Mouse (Mus musculus) liver, embryonic 14.5 days (tissue): ENCODE data around the gene Plxnb2. TPM values are rescaled to one million over a fixed set of nuclear protein-coding genes. Genes with fewer than 3 reads are reported as not detected.

Experiments
- ATAC-seq: fragments of 200-750 bp; cut with Nextera tagmentation; 2 replicates; pipeline ENCODE4 v1.8.0; 2017; ENCODE audit warnings: moderate number of reproducible peaks, mild to moderate bottlenecking, moderate library complexity; ENCODE audit not compliant: insufficient read depth
- DNase-seq, 3 experiments: peaks; one replicate each; pipeline ENCODE4 v3.0.0-alpha.2; 2012 to 2013; ENCODE audit warnings: low read depth in 3 of 3, low spot score in 3 of 3
- H3K27ac ChIP-seq: fragments of 300-500 bp; sonication (generic); 2 replicates; pipeline ENCODE4 v1.5.1; 2014; ENCODE audit warnings: moderate library complexity, mild to moderate bottlenecking, control low read depth, inconsistent platforms
- H3K27me3 ChIP-seq: fragments of 300-500 bp; sonication (generic); 2 replicates; pipeline ENCODE4 v1.6.1; 2014; ENCODE audit warnings: mild to moderate bottlenecking, low read length, moderate library complexity; ENCODE audit not compliant: control insufficient read depth, insufficient read depth
- H3K36me3 ChIP-seq: fragments of 300-500 bp; sonication (generic); replicated peaks from 2 replicates; pipeline ENCODE4 v1.6.1; 2014; ENCODE audit warnings: low read depth; ENCODE audit not compliant: control insufficient read depth, insufficient read depth
- H3K4me1 ChIP-seq, 2 experiments: fragments of 200-500 bp in 1 of 2; fragments of 300-500 bp in 1 of 2; sonication (generic) in 1 of 2; replicated peaks; 2 replicates each; pipeline ENCODE4 v1.6.1; 2012 to 2014; ENCODE audit warnings: antibody characterized with exemption in 1 of 2, inconsistent platforms in 1 of 2, low read length in 1 of 2; ENCODE audit not compliant: control insufficient read depth in 2 of 2, insufficient read depth in 2 of 2
- H3K4me2 ChIP-seq: fragments of 300-500 bp; sonication (generic); 2 replicates; pipeline ENCODE4 v1.6.1; 2014; ENCODE audit warnings: low read depth, mild to moderate bottlenecking, control low read depth, moderate library complexity
- H3K4me3 ChIP-seq, 2 experiments: fragments of 200-500 bp in 1 of 2; fragments of 300-500 bp in 1 of 2; sonication (generic) in 1 of 2; 2 replicates each; pipeline ENCODE4 v1.5.1; 2012 to 2014; ENCODE audit warnings: low read depth in 2 of 2, low read length in 2 of 2, mild to moderate bottlenecking in 2 of 2, control low read depth in 1 of 2, inconsistent platforms in 1 of 2, moderate library complexity in 1 of 2; ENCODE audit not compliant: insufficient read depth in 1 of 2
- H3K9ac ChIP-seq: fragments of 300-500 bp; sonication (generic); replicated peaks from 2 replicates; pipeline ENCODE4 v1.6.1; 2014; ENCODE audit warnings: mild to moderate bottlenecking, control low read depth, moderate library complexity
- H3K9me3 ChIP-seq: fragments of 300-500 bp; sonication (generic); 2 replicates; pipeline ENCODE4 v1.6.1; 2016; ENCODE audit warnings: low read length, mixed read lengths; ENCODE audit not compliant: control insufficient read depth
- CTCF ChIP-seq: IDR thresholded peaks from 2 replicates; pipeline ENCODE4 v1.5.1; 2016; ENCODE audit warnings: antibody characterized with exemption, low read depth, control low read depth
- EP300 ChIP-seq: IDR thresholded peaks from 2 replicates; pipeline ENCODE4 v1.6.1; 2016; ENCODE audit warnings: antibody characterized with exemption, low read depth
- WGBS: fragments of 180-500 bp; shearing (Covaris S2); extraction: QIAGEN DNeasy Blood & Tissue Kit; methylation state at CpG from one replicate; pipeline ENCODE4 v1.1.7; 2014; ENCODE audit not compliant: insufficient replicate concordance; 5-methylcytosine and 5-hydroxymethylcytosine counted together
- microRNA-seq: library from miRNA; unstranded; fragments of <30 nt; microRNA quantifications from one replicate; pipeline ENCODE4, GENCODE M21; 2016
- polyA plus RNA-seq, 2 experiments: library from polyadenylated mRNA; depleted of rRNA in 1 of 2; stranded (reverse) in 1 of 2; unstranded in 1 of 2; fragments of >200 nt; fragmentation: Nextera tagmentation in 1 of 2; extraction: Ambion mirVana in 1 of 2; gene quantifications; 2 replicates each; pipeline versions ENCODE4 v1.2.1 to v1.2.3; 2012 to 2014

Gene Plxnb2
- polyA plus RNA-seq, 2 experiments, result 16.4 to 23.7 TPM

GRCm38 (mm10) chr15:89106073-89106472 is 74.5 kb downstream of the Plxnb2 start:
- Histone ChIP-seq H3K4me2 (no peak overlapping the region), H3K27me3 (no peaks in the 10 kb centered on the region), H3K9ac (no peak overlapping the region), H3K4me3 (no peak overlapping the region), H3K9me3 (no peaks in the 10 kb centered on the region), H3K36me3 (peaks cover 58% of the 10 kb centered on the region), H3K4me1 (no peaks in the 10 kb centered on the region), H3K27ac (no peak overlapping the region)
- TF ChIP-seq EP300 (no peak), CTCF (no peak)
- DNase-seq (no peak), ATAC-seq (no peak)
- WGBS, result 87% methylated on average over 13 of the region's 13 CpGs

Small RNA genes within 50 kb of the gene (microRNA-seq; reads per million reads assigned to microRNA genes)
- gene Mir6958 (2.1 reads per million), gene Mir7118 (not detected)

Other genes starting within 250 kb of the Plxnb2 start
- gene Ttll8, start 226.4 kb downstream of the Plxnb2 start, polyA plus RNA-seq (2012; rRNA removed), result not detected in 2 replicates
- not detected in 2 replicates for gene Ttll8, start 226.4 kb downstream of the Plxnb2 start, polyA plus RNA-seq (2014; fragmentation: Nextera tagmentation; extraction: Ambion mirVana)
- 0.02 TPM in 1 of 2 replicates, not detected in the other for gene Mlc1, start 201.8 kb downstream of the Plxnb2 start, polyA plus RNA-seq (2012; rRNA removed)
- gene Mlc1, start 201.8 kb downstream of the Plxnb2 start, polyA plus RNA-seq (2014; fragmentation: Nextera tagmentation; extraction: Ambion mirVana), result 0.13 TPM in 1 of 2 replicates, not detected in the other
- gene Mov10l1, start 197.9 kb downstream of the Plxnb2 start, polyA plus RNA-seq (2012; rRNA removed), result not detected in 2 replicates
- gene Mov10l1, start 197.9 kb downstream of the Plxnb2 start, polyA plus RNA-seq (2014; fragmentation: Nextera tagmentation; extraction: Ambion mirVana), result not detected in 2 replicates
- 0.01 TPM in 2 replicates for gene Panx2, start 121.1 kb downstream of the Plxnb2 start, polyA plus RNA-seq (2012; rRNA removed)
- not detected in 2 replicates for gene Panx2, start 121.1 kb downstream of the Plxnb2 start, polyA plus RNA-seq (2014; fragmentation: Nextera tagmentation; extraction: Ambion mirVana)
- 8.3 and 8.4 TPM in 2 replicates for gene Trabd, start 105.7 kb downstream of the Plxnb2 start, polyA plus RNA-seq (2012; rRNA removed)
- 13.0 and 13.7 TPM in 2 replicates for gene Trabd, start 105.7 kb downstream of the Plxnb2 start, polyA plus RNA-seq (2014; fragmentation: Nextera tagmentation; extraction: Ambion mirVana)
- gene Selenoo, start 91.7 kb downstream of the Plxnb2 start, polyA plus RNA-seq (2012; rRNA removed), result 8.9 TPM in 2 replicates
- gene Selenoo, start 91.7 kb downstream of the Plxnb2 start, polyA plus RNA-seq (2014; fragmentation: Nextera tagmentation; extraction: Ambion mirVana), result 7.4 and 9.0 TPM in 2 replicates
- 12.0 and 13.6 TPM in 2 replicates for gene Tubgcp6, start 57.7 kb downstream of the Plxnb2 start, polyA plus RNA-seq (2012; rRNA removed)
- gene Tubgcp6, start 57.7 kb downstream of the Plxnb2 start, polyA plus RNA-seq (2014; fragmentation: Nextera tagmentation; extraction: Ambion mirVana), result 6.3 and 7.7 TPM in 2 replicates
- gene Hdac10, start 52.1 kb downstream of the Plxnb2 start, polyA plus RNA-seq (2012; rRNA removed), result 8.1 and 8.5 TPM in 2 replicates
- 5.3 and 6.3 TPM in 2 replicates for gene Hdac10, start 52.1 kb downstream of the Plxnb2 start, polyA plus RNA-seq (2014; fragmentation: Nextera tagmentation; extraction: Ambion mirVana)
- gene Mapk12, start 40.1 kb downstream of the Plxnb2 start, polyA plus RNA-seq (2012; rRNA removed), result 1.7 and 1.8 TPM in 2 replicates
- 1.1 TPM in 2 replicates for gene Mapk12, start 40.1 kb downstream of the Plxnb2 start, polyA plus RNA-seq (2014; fragmentation: Nextera tagmentation; extraction: Ambion mirVana)
- gene Mapk11, start 31.2 kb downstream of the Plxnb2 start, polyA plus RNA-seq (2012; rRNA removed), result 0.84 TPM in 2 replicates
- 0.49 and 0.83 TPM in 2 replicates for gene Mapk11, start 31.2 kb downstream of the Plxnb2 start, polyA plus RNA-seq (2014; fragmentation: Nextera tagmentation; extraction: Ambion mirVana)
- gene Dennd6b, start 15.7 kb upstream of the Plxnb2 start, polyA plus RNA-seq (2012; rRNA removed), result 4.5 TPM in 2 replicates
- gene Dennd6b, start 15.7 kb upstream of the Plxnb2 start, polyA plus RNA-seq (2014; fragmentation: Nextera tagmentation; extraction: Ambion mirVana), result 1.6 and 2.4 TPM in 2 replicates
- 11.6 and 15.3 TPM in 2 replicates for gene Ppp6r2, start 30.8 kb upstream of the Plxnb2 start, polyA plus RNA-seq (2012; rRNA removed)
- 17.7 and 19.5 TPM in 2 replicates for gene Ppp6r2, start 30.8 kb upstream of the Plxnb2 start, polyA plus RNA-seq (2014; fragmentation: Nextera tagmentation; extraction: Ambion mirVana)
- gene Sbf1, start 134.5 kb upstream of the Plxnb2 start, polyA plus RNA-seq (2012; rRNA removed), result 20.8 and 29.3 TPM in 2 replicates
- gene Sbf1, start 134.5 kb upstream of the Plxnb2 start, polyA plus RNA-seq (2014; fragmentation: Nextera tagmentation; extraction: Ambion mirVana), result 17.8 and 23.5 TPM in 2 replicates
- gene Adm2, start 141.9 kb upstream of the Plxnb2 start, polyA plus RNA-seq (2012; rRNA removed), result 2.5 and 2.7 TPM in 2 replicates
- gene Adm2, start 141.9 kb upstream of the Plxnb2 start, polyA plus RNA-seq (2014; fragmentation: Nextera tagmentation; extraction: Ambion mirVana), result 1.2 and 1.6 TPM in 2 replicates
- 9.7 and 11.2 TPM in 2 replicates for gene Miox, start 153.6 kb upstream of the Plxnb2 start, polyA plus RNA-seq (2012; rRNA removed)
- gene Miox, start 153.6 kb upstream of the Plxnb2 start, polyA plus RNA-seq (2014; fragmentation: Nextera tagmentation; extraction: Ambion mirVana), result 10.2 and 10.8 TPM in 2 replicates
- gene Lmf2, start 174.9 kb upstream of the Plxnb2 start, polyA plus RNA-seq (2012; rRNA removed), result 12.3 and 15.1 TPM in 2 replicates
- 17.2 and 18.9 TPM in 2 replicates for gene Lmf2, start 174.9 kb upstream of the Plxnb2 start, polyA plus RNA-seq (2014; fragmentation: Nextera tagmentation; extraction: Ambion mirVana)
- 63.8 and 77.0 TPM in 2 replicates for gene Ncaph2, start 174.9 kb upstream of the Plxnb2 start, polyA plus RNA-seq (2012; rRNA removed)
- 104 and 106 TPM in 2 replicates for gene Ncaph2, start 174.9 kb upstream of the Plxnb2 start, polyA plus RNA-seq (2014; fragmentation: Nextera tagmentation; extraction: Ambion mirVana)
- gene Sco2, start 193.1 kb upstream of the Plxnb2 start, polyA plus RNA-seq (2012; rRNA removed), result 9.8 and 10.7 TPM in 2 replicates
- gene Sco2, start 193.1 kb upstream of the Plxnb2 start, polyA plus RNA-seq (2014; fragmentation: Nextera tagmentation; extraction: Ambion mirVana), result 2.8 and 4.4 TPM in 2 replicates
- 0.70 and 0.88 TPM in 2 replicates for gene Tymp, start 196.3 kb upstream of the Plxnb2 start, polyA plus RNA-seq (2012; rRNA removed)
- gene Tymp, start 196.3 kb upstream of the Plxnb2 start, polyA plus RNA-seq (2014; fragmentation: Nextera tagmentation; extraction: Ambion mirVana), result 0.40 and 0.56 TPM in 2 replicates
- gene Odf3b, start 198.5 kb upstream of the Plxnb2 start, polyA plus RNA-seq (2012; rRNA removed), result 0.76 and 0.89 TPM in 2 replicates
- 0.57 and 1.3 TPM in 2 replicates for gene Odf3b, start 198.5 kb upstream of the Plxnb2 start, polyA plus RNA-seq (2014; fragmentation: Nextera tagmentation; extraction: Ambion mirVana)
- not detected in 2 replicates for gene Klhdc7b, start 204.1 kb upstream of the Plxnb2 start, polyA plus RNA-seq (2012; rRNA removed)
- gene Klhdc7b, start 204.1 kb upstream of the Plxnb2 start, polyA plus RNA-seq (2014; fragmentation: Nextera tagmentation; extraction: Ambion mirVana), result not detected in 2 replicates
- gene Syce3, start 229.7 kb upstream of the Plxnb2 start, polyA plus RNA-seq (2012; rRNA removed), result not detected in 2 replicates
- gene Syce3, start 229.7 kb upstream of the Plxnb2 start, polyA plus RNA-seq (2014; fragmentation: Nextera tagmentation; extraction: Ambion mirVana), result not detected in 2 replicates
- gene Cpt1b, start 245.1 kb upstream of the Plxnb2 start, polyA plus RNA-seq (2012; rRNA removed), result 1.5 and 1.9 TPM in 2 replicates
- gene Cpt1b, start 245.1 kb upstream of the Plxnb2 start, polyA plus RNA-seq (2014; fragmentation: Nextera tagmentation; extraction: Ambion mirVana), result 2.1 and 2.2 TPM in 2 replicates
- gene C730034F03Rik, start 248.8 kb upstream of the Plxnb2 start, polyA plus RNA-seq (2012; rRNA removed), result 0.57 and 0.89 TPM in 2 replicates
- gene C730034F03Rik, start 248.8 kb upstream of the Plxnb2 start, polyA plus RNA-seq (2014; fragmentation: Nextera tagmentation; extraction: Ambion mirVana), result 0.56 and 0.69 TPM in 2 replicates
- 0.19 and 0.58 TPM in 2 replicates for gene Gm44502, start 248.9 kb upstream of the Plxnb2 start, polyA plus RNA-seq (2012; rRNA removed)
- 0.14 and 0.34 TPM in 2 replicates for gene Gm44502, start 248.9 kb upstream of the Plxnb2 start, polyA plus RNA-seq (2014; fragmentation: Nextera tagmentation; extraction: Ambion mirVana)
- 13.7 and 19.3 TPM in 2 replicates for gene Chkb, start 249.1 kb upstream of the Plxnb2 start, polyA plus RNA-seq (2012; rRNA removed)
- gene Chkb, start 249.1 kb upstream of the Plxnb2 start, polyA plus RNA-seq (2014; fragmentation: Nextera tagmentation; extraction: Ambion mirVana), result 18.3 and 20.5 TPM in 2 replicates